Mouse (Mus musculus) monocyte, adult 5-6 weeks (primary cell): ENCODE results near the gene Taar4. TPM values are rescaled to one million over a fixed set of nuclear protein-coding genes. Genes with fewer than 3 reads are reported as not detected.

ENCODE experiments used
- ATAC-seq: fragments of 153-309, 156-312 bp; replicated peaks from 2 replicates; pipeline ENCODE4 v1.8.0; 2017; ENCODE audit warnings: mild to moderate bottlenecking; ENCODE audit not compliant: low TSS enrichment, insufficient number of reproducible peaks, severe bottlenecking, poor library complexity, low FRiP score
- total RNA-seq: library from RNA; stranded (forward); fragments of 200-1000, 200-491, 200-594 nt; gene quantifications from 3 replicates; pipeline ENCODE4 v1.2.3, GENCODE M21; 2017

The Taar4 gene
- total RNA-seq: not detected in 3 replicates

DNA sequence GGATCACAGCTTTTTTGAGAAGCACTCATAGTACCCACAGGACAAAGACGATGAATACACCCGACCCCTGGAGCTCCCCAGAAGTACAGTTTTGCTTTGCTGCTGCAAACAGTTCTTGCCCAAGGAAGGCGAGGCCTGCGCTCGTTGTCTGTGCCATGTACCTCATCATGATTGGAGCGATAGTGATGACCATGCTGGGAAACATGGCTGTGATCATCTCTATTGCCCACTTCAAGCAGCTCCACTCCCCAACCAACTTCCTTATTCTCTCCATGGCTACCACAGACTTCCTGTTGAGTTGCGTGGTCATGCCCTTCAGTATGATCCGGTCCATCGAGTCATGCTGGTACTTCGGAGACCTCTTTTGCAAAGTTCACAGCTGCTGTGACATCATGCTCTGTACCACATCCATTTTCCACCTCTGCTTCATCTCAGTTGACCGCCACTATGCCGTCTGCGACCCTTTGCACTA, at the start of gene Taar4:
Taar4 (plus strand) TSS at position 51 of the 472 bp plus-strand sequence.
- ATAC-seq: no peak

DNA sequence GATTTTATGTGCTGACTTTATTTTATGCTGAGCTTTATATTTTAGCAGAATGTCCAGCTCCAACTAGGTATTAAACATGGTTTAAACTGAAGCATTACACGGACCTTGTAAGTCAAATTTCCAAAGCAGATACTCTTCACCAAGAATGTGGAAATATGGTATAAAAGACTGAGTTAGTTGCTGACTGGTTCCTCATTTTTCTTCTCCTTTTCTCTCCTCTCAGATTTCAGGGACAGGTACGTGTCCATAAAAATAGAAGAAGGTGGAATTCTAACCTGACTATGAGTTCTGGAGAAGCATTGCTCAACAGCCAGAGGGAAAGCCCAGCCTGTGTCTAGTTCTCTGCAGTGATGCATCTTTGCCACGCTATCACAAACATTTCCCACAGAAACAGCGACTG, 40.2 kb upstream of the Taar4 start, which contains the start of gene Taar1:
Taar1 (plus strand) TSS at position 301 of the 400 bp plus-strand sequence.
- no peak for ATAC-seq

- ATAC-seq: no peak
Measured at GRCm38 (mm10) chr10:23922468-23922867, 37.8 kb upstream of the Taar4 start.

DNA sequence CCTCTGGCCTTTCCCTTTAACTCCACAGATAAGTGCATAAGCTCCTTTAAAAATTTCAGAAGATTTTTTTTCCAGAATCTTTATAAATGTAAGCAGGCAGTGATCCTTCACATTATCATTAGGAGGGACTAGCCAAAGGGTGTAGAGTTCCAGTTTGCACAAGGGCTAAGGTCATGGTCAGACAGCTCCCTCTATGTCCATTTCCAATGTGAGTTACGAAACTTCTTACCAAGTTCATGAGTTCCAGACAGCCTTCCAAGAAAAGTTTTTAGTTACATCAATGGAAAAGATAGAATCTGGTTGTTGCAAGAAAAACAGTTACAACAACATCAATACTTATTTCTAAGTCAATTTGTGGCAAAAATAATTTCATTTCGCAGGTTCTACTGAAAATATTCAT, 36.4 kb upstream of the Taar4 start:
- no peak for ATAC-seq

DNA sequence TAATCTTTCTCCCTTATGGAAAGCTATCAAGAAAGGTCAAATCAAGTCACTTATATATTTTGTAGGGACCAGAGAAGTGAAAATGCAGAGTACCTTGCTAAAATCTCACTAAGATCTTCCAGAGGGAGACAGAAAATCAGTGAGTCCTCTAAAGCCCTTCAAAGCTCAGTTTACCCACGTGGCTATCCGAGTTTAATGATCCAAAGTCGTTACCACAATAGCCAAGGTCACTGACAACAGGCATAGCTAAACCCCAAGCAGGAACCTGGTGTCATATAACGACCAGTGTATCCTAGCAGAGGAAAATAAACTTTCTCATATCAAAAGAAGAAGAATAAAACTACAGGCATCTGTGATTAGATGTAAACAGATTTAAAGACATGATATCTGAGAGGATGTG, 22.7 kb upstream of the Taar4 start:
- ATAC-seq: no peak

GRCm38 (mm10) chr10:23938312-23938711, 22.0 kb upstream of the Taar4 start, which contains the start of gene Taar2:
Taar2 (plus strand) TSS chr10:23938572.
- ATAC-seq: no peak

DNA sequence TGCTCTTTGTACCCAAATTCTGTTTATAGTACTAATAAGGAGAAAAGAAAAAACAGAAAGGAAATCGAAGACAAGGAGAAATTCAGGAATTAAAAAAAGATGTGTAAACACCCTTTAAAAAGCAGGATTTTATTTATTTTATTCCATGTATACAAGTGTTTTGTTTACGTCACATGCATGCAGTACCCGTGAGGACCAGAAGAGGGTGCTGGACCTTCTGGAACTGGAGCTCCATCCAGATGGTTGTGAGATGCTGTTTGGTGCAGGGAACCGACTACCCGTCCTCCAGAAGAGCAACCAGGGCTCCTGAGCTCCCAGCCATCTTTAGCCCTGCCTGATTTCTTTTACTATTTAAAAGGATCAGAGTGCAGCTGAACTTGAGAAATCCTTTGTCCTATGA, 17.8 kb upstream of the Taar4 start:
- ATAC-seq: no peak

DNA sequence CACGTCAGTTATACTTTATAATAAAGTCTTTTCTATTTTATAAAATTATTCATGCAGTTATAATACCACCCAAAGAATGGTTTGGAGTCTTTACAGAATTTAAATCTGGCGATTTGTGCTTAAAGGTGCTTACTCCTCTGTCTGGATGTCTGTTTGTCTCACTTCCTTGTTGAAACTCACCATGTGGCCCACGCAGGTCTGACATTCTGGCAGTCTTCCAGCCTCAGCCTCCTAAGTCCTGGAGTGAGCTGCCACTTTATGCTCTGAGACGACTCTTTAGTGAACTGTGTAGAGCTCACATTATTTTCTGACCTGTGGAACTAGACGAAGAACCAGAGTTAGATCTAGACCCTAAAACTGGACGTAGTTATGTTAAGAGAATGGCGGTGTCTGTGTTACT, 12.3 kb upstream of the Taar4 start:
- ATAC-seq: no peak

DNA sequence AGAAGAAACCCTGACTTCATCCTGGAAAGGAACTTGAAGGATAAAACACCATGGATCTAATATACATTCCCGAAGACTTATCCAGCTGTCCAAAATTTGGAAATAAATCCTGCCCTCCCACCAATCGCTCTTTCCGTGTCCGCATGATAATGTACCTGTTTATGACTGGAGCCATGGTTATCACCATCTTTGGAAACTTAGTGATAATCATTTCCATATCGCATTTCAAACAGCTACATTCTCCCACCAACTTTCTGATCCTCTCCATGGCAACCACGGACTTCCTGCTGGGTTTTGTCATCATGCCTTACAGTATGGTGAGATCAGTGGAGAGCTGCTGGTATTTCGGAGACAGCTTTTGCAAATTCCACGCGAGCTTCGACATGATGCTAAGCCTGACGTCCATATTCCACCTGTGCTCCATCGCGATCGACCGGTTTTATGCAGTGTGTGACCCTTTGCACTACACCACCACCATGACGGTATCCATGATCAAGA, 10.7 kb upstream of the Taar4 start, which contains the start of gene Taar3:
Taar3 (plus strand) TSS at position 51 of the 498 bp plus-strand sequence.
- no peak for ATAC-seq

- ATAC-seq: no peak
Measured at GRCm38 (mm10) chr10:23951714-23952113, 8.6 kb upstream of the Taar4 start.

DNA sequence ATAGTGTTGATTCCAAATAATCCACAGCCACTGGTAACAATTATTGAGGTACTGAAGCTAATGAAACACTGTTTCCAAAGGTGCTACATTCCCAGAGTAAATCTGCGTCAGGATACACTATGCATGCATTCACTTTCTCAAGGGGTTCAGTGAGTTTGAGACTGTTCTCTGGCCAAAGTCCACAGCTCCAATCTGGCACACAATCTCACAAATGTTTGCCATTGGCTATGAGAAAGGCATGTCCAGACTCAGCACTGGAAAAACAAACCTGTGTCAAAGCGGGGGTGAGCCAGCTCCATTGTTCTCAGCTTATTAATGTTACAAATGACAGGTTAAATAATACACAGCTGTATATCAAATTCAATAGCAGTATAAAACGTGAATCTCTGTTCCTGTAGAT, 1.2 kb upstream of the Taar4 start:
- ATAC-seq: no peak

GRCm38 (mm10) chr10:23963444-23963843, 3.1 kb downstream of the Taar4 start:
- no peak for ATAC-seq

DNA sequence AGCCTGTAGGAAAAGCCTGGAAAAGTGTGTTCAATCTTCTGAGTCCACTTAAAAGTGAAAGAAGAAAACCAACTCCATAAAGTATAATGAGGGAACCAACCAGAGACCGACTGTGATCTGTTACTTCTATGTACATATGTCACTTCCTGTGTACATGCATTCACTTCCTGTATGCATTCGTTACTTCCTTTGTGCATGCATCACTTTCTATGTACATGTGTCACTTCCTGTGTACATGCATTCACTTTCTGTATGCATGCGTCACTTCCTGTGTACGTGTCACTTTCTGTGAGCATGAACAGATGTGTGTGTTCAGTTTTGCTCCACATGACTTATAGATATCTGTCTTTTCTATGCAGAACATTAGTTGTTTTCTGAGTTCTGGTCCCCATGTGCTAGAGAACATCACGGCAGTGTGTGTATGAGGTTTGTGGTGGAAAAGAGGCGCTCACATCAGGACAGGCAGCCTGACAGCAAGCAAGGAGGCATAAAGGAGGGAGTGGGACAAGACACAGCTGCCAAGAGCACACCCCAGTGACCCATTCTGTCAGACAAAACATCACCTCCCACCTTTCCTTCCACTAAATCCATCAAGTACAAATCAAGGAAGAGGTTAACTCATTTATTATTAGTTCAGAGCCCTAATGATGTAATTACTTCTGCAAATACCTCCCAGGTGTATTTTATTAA, 4.8 kb downstream of the Taar4 start:
- ATAC-seq: 0 out of 2 replicates have a peak, but pooled peaks have one; percentile 35

GRCm38 (mm10) chr10:23970656-23971165, 10.4 kb downstream of the Taar4 start, which contains the start of gene Taar5:
Taar5 (plus strand) TSS chr10:23970706.
- ATAC-seq: no peak

GRCm38 (mm10) chr10:23971256-23971655, 11.0 kb downstream of the Taar4 start:
- ATAC-seq: no peak

DNA sequence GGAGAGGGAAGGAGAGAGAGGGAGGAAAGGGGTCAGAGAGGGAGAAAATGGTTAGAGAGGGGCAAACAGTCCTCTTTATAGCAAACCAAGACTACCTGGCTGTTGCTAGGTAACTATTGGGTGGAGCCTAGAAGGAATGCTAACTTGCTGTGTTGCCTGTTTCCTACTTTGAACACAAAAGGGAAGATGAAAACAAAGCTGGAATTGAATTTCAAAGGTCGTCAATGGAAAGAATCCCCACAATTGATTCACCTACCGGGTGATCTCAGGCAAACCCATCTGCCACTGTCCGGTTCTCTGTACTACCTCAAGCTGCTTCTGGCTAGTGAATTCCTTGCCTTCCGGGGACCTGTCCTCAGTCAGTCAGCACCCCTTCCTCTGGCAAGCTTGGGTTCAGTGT, 17.7 kb downstream of the Taar4 start:
- no peak for ATAC-seq

DNA sequence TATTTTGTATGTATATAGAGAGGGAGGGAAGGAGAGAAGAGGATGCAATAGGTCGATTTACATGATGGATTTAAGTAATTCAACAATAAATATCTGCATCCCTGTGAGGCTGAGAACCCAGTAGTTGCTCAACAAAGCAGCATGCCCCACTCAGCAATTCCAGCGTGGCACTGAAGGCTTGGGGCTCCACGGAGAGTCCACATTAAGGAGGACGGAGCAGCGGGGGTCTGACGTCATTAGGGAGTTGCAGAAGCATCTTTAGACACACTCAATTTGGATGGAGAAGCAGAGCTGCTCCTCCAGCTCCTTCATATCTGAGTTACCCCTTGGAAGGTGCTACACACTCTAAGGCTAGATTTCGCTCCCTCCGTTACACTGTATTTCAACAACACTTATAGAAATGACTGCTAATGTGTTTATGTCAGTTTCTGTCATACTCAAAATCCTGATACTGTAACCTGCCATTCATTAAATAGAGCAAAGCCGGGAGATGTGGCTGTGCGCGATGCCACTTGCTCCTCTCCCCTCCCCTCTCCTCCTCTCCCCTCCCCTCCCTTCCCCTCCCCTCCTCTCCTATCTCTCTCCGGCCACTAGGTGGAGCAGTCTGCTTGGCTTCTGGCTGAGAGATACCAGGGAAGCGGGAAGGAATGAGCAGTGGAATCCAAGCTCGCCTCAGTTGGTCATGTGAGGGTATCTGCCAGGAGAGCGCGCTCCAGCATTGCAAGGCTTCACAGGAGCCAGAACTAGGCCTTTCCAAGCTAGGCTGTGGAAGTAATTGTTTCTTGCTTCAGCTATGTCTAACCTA, 18.8 kb downstream of the Taar4 start:
- ATAC-seq: no peak

DNA sequence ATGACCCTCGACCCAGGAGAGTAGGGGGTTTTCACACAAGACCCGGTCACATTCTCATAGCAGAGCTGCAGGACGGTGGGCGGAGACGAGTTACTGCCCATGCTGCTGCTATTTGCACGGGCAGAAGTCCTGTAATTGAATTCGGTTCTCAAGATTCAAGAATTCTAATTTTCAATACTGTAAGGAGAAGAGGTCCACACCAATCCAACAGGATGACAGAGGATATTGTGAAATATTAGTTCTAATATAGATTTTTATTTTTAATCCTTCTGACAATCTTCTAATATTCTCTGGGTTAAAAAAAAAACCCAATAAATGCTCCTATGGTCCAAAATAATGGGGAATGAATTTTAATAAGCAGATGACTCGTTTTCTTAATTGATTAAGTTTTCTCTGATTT, 25.3 kb downstream of the Taar4 start, which contains the start of gene Taar6:
Taar6 (minus strand) TSS at position 101 of the 400 bp plus-strand sequence.
- no peak for ATAC-seq

- ATAC-seq: no peak
Measured at GRCm38 (mm10) chr10:23986419-23986818, 26.1 kb downstream of the Taar4 start.
